Mouse (Mus musculus): ENCODE results near the gene Serpinc1. TPM values are rescaled to one million over a fixed set of nuclear protein-coding genes. Genes with fewer than 3 reads are reported as not detected.
"Not testable (repeated sequence)": the region's sequence is repeated elsewhere in the genome, so short reads cannot be mapped to it uniquely, and the experiment has no call there.

The Serpinc1 gene
- polyA plus RNA-seq, 1 experiment: 0.19 TPM

DNA sequence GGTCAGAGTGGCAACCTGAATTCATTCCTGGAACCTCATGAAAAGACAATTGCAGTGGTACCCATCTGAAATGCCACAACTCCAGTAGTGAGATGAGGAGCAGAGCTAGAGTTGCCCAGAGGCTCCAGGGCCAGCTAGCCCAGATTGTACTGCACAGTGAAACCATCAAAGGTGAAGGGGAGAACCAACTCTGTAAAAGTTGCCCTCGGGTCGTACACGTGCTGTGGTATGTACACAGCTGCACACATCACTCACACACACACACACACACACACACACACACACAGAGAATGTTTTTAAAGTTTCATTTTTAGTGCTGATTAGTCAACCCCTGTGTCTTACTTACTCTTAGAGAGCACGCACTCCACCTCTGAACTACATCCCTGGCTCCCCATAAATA, 3.0 kb downstream of the Serpinc1 start:
- Histone ChIP-seq H3K27ac (ENCODE audit: insufficient read depth, low read length) (no peak overlapping the region), H3K4me3 (ENCODE audit: insufficient read depth, low read length) (no peak overlapping the region), H3K4me1 (ENCODE audit: control insufficient read depth, insufficient read depth, low read length) (no peaks in the 10 kb centered on the region)
- no peak for TF ChIP-seq CTCF (IDR thresholded peaks at IDR 0.05; ENCODE audit: extremely low read depth, insufficient read depth, low read length)
- TF ChIP-seq POLR2A (IDR thresholded peaks at IDR 0.05; ENCODE audit: extremely low read depth, insufficient read depth, low read length): no peak

DNA sequence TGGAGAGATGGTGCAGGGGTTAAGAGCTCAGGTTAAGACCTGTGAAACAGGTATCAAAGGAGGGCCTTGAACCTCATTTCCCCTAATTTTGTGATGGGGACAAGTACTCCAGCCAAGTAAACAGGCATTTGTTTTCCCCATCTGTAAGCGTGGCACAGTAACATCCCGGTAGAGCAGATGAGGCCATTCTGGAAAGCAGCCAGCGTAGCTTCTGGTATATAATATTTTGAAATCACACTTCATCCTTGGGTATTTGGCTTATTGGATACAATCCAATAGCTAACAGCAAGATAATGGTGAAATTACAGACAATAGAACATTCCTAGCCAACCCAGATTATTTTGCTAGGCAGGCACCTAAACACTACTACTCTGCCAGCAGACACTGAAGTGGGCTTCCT, 4.5 kb downstream of the Serpinc1 start:
- Histone ChIP-seq H3K4me1 (ENCODE audit: control insufficient read depth, insufficient read depth, low read length) (no peaks in the 10 kb centered on the region), H3K27ac (ENCODE audit: insufficient read depth, low read length) (no peak overlapping the region), H3K4me3 (ENCODE audit: insufficient read depth, low read length) (no peak overlapping the region)
- no peak for TF ChIP-seq POLR2A (IDR thresholded peaks at IDR 0.05; ENCODE audit: extremely low read depth, insufficient read depth, low read length)
- TF ChIP-seq CTCF (IDR thresholded peaks at IDR 0.05; ENCODE audit: extremely low read depth, insufficient read depth, low read length): no peak

DNA sequence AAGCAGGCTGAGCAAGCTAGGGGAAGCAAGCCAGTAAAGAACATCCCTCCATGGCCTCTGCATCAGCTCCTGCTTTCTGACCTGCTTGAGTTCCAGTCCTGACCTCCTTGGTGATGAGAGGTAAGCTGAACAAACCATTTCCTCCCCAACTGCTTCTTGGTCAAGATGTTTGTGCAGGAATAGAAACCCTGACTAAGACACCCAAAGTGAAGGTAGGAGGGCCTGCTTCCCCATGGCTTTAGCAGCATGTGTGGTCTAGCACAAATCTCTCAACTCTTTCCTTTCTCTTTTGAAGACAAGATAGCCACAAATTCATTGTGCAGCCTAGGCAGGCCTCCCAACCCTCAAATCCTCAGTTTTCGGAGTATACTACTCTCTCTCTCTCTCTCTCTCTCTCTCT, 6.3 kb downstream of the Serpinc1 start:
- not testable (repeated sequence) for H3K4me1 ChIP-seq (ENCODE audit: control insufficient read depth, insufficient read depth, low read length); H3K27ac ChIP-seq (ENCODE audit: insufficient read depth, low read length); H3K4me3 ChIP-seq (ENCODE audit: insufficient read depth, low read length)

DNA sequence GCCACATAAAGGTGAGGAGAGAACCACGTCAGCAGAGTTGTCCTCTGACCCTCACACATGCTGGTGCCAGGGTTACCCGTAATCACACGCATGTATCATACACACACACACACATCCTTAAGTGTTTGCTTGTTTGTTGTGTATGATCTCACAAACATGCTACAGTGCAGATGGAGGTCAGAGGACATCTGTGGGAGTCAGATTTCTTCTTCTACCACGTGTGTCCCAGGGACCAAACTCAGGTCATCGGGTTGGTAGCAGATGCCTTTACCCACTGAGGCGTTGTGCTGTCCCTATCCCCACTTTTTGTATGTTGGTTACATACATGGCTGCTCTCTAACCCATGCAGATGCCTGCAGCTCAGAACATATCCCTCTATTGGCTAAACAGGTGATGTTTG, 7.1 kb downstream of the Serpinc1 start:
- H3K4me1 ChIP-seq (ENCODE audit: control insufficient read depth, insufficient read depth, low read length): no peaks in the 10 kb centered on the region
- TF ChIP-seq POLR2A (IDR thresholded peaks at IDR 0.05; ENCODE audit: extremely low read depth, insufficient read depth, low read length) (no peak), CTCF (IDR thresholded peaks at IDR 0.05; ENCODE audit: extremely low read depth, insufficient read depth, low read length) (no peak)
- H3K4me3 ChIP-seq (ENCODE audit: insufficient read depth, low read length): no peak overlapping the region
- H3K27ac ChIP-seq (ENCODE audit: insufficient read depth, low read length): no peak overlapping the region

DNA sequence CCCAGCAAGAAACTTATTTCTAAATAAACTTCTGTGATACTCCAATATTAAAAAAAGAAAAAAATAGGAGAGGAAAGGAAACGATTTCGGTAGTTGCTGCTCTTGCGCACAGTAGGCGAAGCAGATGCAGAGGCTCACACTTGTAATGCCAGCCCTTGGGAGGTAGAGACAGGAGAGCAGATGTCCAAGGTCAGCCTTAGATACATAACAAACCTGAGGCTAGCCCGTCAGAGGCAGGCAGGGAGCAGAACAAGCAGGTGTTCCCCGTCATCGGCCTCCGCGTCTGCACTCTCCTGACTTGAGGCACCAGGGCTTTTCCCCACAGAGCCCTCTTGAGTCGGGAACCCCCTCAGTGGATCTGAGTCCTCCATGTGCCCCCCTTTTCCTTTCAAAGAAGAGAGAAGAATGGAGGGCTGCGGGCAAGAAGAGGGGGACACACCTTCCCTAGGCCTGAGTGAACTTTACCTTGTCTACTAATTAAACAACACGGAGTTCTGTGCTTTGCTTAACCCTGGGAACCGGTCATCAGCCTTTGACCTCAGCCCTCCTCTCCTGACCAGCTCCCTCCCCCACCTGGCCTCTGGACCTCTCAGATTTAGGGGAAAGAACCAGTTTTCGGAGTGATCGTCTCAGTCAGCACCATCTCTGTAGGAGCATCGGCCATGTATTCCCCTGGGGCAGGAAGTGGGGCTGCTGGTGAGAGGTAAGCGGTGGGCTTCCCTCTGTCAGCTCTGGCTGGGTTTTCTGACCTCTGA, 8.7 kb downstream of the Serpinc1 start:
- H3K27ac ChIP-seq (ENCODE audit: insufficient read depth, low read length): no peak overlapping the region
- TF ChIP-seq CTCF (IDR thresholded peaks at IDR 0.05; ENCODE audit: extremely low read depth, insufficient read depth, low read length): no peak
- TF ChIP-seq POLR2A (IDR thresholded peaks at IDR 0.05; ENCODE audit: extremely low read depth, insufficient read depth, low read length): no peak
- no peaks in the 10 kb centered on the region for H3K4me1 ChIP-seq (ENCODE audit: control insufficient read depth, insufficient read depth, low read length)
- H3K4me3 ChIP-seq (ENCODE audit: insufficient read depth, low read length): no peak overlapping the region

DNA sequence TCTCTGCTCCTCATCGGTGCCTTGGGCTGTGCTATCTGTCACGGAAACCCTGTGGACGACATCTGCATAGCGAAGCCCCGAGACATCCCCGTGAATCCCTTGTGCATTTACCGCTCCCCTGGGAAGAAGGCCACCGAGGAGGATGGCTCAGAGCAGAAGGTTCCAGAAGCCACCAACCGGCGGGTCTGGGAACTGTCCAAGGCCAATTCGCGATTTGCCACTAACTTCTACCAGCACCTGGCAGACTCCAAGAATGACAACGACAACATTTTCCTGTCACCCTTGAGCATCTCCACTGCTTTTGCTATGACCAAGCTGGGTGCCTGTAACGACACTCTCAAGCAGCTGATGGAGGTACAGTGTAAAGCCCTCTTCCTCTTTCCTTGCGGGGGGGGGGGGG, 11.0 kb downstream of the Serpinc1 start:
- H3K4me3 ChIP-seq (ENCODE audit: insufficient read depth, low read length): no peak overlapping the region
- no peaks in the 10 kb centered on the region for H3K4me1 ChIP-seq (ENCODE audit: control insufficient read depth, insufficient read depth, low read length)
- TF ChIP-seq CTCF (IDR thresholded peaks at IDR 0.05; ENCODE audit: extremely low read depth, insufficient read depth, low read length) (no peak), POLR2A (IDR thresholded peaks at IDR 0.05; ENCODE audit: extremely low read depth, insufficient read depth, low read length) (no peak)
- H3K27ac ChIP-seq (ENCODE audit: insufficient read depth, low read length): no peak overlapping the region

DNA sequence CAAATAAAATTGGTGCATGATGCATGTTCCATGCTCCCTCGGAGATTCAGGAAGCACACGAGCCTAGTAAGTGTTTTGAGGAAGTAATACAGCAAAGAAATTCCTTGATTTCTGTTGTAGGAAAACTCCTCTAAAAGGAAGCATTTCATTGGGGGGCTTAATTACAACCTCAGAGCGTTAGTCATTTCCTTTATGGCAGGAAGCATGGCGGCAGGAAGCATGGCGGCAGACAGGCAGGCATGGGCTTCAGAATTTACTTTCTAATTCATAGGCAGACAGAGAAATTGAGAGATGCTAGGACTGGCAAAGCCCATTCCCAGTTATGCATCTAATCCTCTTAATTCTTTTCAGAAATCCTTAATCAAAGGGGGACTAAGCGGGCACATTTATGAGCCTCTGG, 15.5 kb downstream of the Serpinc1 start:
- H3K27ac ChIP-seq (ENCODE audit: insufficient read depth, low read length): no peak overlapping the region
- no peak overlapping the region for H3K4me3 ChIP-seq (ENCODE audit: insufficient read depth, low read length)
- TF ChIP-seq CTCF (IDR thresholded peaks at IDR 0.05; ENCODE audit: extremely low read depth, insufficient read depth, low read length): no peak
- no peak for TF ChIP-seq POLR2A (IDR thresholded peaks at IDR 0.05; ENCODE audit: extremely low read depth, insufficient read depth, low read length)
- H3K4me1 ChIP-seq (ENCODE audit: control insufficient read depth, insufficient read depth, low read length): no peaks in the 10 kb centered on the region

DNA sequence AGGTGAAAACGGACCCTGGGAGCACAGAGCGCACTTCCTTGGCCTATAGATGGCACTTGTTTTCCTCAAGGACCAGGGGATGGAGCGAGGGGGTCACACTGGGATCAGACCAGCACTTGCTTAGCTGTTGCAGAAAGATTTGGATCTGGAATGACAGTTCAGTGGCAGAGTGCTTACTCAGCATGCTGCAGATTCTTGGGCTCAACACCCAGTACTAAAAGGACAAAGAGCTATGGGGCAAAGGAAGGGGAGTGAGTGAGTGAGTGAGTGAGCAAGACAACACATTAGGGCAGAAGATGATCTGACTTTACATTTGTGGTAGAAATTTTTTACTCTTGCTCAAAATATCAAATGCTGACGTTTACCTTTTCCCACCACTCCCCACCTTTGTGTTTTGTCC, 26.6 kb downstream of the Serpinc1 start:
- no peak for TF ChIP-seq CTCF (IDR thresholded peaks at IDR 0.05; ENCODE audit: extremely low read depth, insufficient read depth, low read length)
- no peak for TF ChIP-seq POLR2A (IDR thresholded peaks at IDR 0.05; ENCODE audit: extremely low read depth, insufficient read depth, low read length)
- no peak overlapping the region for H3K4me3 ChIP-seq (ENCODE audit: insufficient read depth, low read length)
- no peak overlapping the region for H3K27ac ChIP-seq (ENCODE audit: insufficient read depth, low read length)
- H3K4me1 ChIP-seq (ENCODE audit: control insufficient read depth, insufficient read depth, low read length): no peaks in the 10 kb centered on the region

DNA sequence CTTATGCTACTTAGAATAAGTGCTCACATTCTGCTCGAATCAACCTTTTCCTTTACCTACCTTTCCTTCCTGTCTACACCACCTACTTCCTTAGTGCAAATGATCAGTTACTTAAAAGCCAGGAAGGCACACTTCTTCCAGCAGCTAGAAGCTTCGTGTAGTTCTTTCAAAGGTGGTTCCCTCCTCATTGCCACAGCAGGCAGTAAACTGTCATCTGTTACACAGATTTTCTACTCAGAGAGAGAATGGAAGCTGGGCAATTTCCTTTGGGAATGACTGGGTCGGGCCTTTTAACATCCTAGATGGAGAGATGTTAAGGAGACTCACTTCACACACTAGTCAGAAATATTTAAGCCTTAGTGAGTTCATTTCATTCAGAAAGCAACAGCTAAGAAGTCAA, 27.1 kb downstream of the Serpinc1 start:
- Histone ChIP-seq H3K27ac (ENCODE audit: insufficient read depth, low read length) (no peak overlapping the region), H3K4me1 (ENCODE audit: control insufficient read depth, insufficient read depth, low read length) (no peaks in the 10 kb centered on the region), H3K4me3 (ENCODE audit: insufficient read depth, low read length) (no peak overlapping the region)
- TF ChIP-seq CTCF (IDR thresholded peaks at IDR 0.05; ENCODE audit: extremely low read depth, insufficient read depth, low read length): no peak
- TF ChIP-seq POLR2A (IDR thresholded peaks at IDR 0.05; ENCODE audit: extremely low read depth, insufficient read depth, low read length): no peak

DNA sequence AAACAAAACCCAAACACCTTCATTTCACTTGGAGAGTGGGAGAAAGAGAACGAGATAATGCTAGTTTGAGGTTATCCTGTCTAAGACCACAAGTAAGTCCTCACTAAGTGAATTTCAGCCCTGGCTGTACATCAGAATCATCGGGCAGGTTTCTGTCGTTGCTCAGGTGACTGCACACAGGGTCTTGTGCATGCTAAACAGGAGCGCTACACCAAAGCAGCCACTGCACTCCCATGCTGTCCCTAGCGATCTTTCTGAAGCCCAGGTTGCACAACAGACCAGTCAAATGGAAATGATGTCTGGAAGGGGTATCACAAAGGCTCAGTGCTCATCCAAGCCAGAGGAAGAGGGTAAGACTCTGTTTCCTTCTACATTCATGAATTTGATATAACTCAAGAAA, 28.1 kb downstream of the Serpinc1 start:
- no peak overlapping the region for H3K4me3 ChIP-seq (ENCODE audit: insufficient read depth, low read length)
- H3K27ac ChIP-seq (ENCODE audit: insufficient read depth, low read length): no peak overlapping the region
- no peaks in the 10 kb centered on the region for H3K4me1 ChIP-seq (ENCODE audit: control insufficient read depth, insufficient read depth, low read length)
- TF ChIP-seq CTCF (IDR thresholded peaks at IDR 0.05; ENCODE audit: extremely low read depth, insufficient read depth, low read length) (no peak), POLR2A (IDR thresholded peaks at IDR 0.05; ENCODE audit: extremely low read depth, insufficient read depth, low read length) (no peak)
